Mouse (Mus musculus) lung, postnatal 0 days (tissue): Measurements from ENCODE around the gene Fgf11. TPM values are rescaled to one million over a fixed set of nuclear protein-coding genes. Genes with fewer than 3 reads are reported as not detected.

Experiments used
- ATAC-seq: fragments of 200-750 bp; cut with Nextera tagmentation; 2 replicates; pipeline ENCODE4 v1.8.0; 2017; ENCODE audit warnings: moderate library complexity
- DNase-seq: peaks from one replicate; pipeline ENCODE4 v3.0.0-alpha.2; 2016; ENCODE audit warnings: low spot score
- H3K27ac ChIP-seq: fragments of 300-500 bp; sonication (generic); 2 replicates; pipeline ENCODE4 v1.5.1; 2014; ENCODE audit warnings: antibody characterized with exemption, mild to moderate bottlenecking, low read length, mixed read lengths
- H3K27me3 ChIP-seq: fragments of 300-500 bp; sonication (generic); replicated peaks from 2 replicates; pipeline ENCODE4 v1.6.1; 2014; ENCODE audit warnings: low read length, mixed read lengths; ENCODE audit not compliant: insufficient read depth
- H3K36me3 ChIP-seq: fragments of 300-500 bp; sonication (generic); 2 replicates; pipeline ENCODE4 v1.6.1; 2014; ENCODE audit warnings: low read length, mixed read lengths; ENCODE audit not compliant: insufficient read depth
- H3K4me1 ChIP-seq: fragments of 300-500 bp; sonication (generic); 2 replicates; pipeline ENCODE4 v1.6.1; 2014; ENCODE audit warnings: antibody characterized with exemption, low read depth, low read length, mixed read lengths; ENCODE audit not compliant: insufficient read depth
- H3K4me2 ChIP-seq: fragments of 300-500 bp; sonication (generic); replicated peaks from 2 replicates; pipeline ENCODE4 v1.6.1; 2014; ENCODE audit warnings: low read depth, mild to moderate bottlenecking, low read length, moderate library complexity, mixed read lengths
- H3K4me3 ChIP-seq: fragments of 300-500 bp; sonication (generic); 2 replicates; pipeline ENCODE4 v1.5.1; 2014; ENCODE audit warnings: low read depth, low read length
- H3K9ac ChIP-seq: fragments of 300-500 bp; sonication (generic); replicated peaks from 2 replicates; pipeline ENCODE4 v1.6.1; 2014; ENCODE audit warnings: low read depth, mild to moderate bottlenecking
- H3K9me3 ChIP-seq: fragments of 300-500 bp; sonication (generic); 2 replicates; pipeline ENCODE4 v1.6.1; 2016; ENCODE audit warnings: low read length, mixed read lengths
- CTCF ChIP-seq: IDR thresholded peaks from 2 replicates; pipeline ENCODE4 v1.5.1; 2016; ENCODE audit warnings: antibody characterized with exemption, mild to moderate bottlenecking
- EP300 ChIP-seq: IDR thresholded peaks from 2 replicates; pipeline ENCODE4 v1.6.1; 2016; ENCODE audit warnings: antibody characterized with exemption, mild to moderate bottlenecking, control low read depth
- WGBS: fragments of 180-500 bp; shearing (Covaris S2); extraction: QIAGEN DNeasy Blood & Tissue Kit; methylation state at CpG from one replicate; pipeline ENCODE4 v1.1.7; 2014; 5-methylcytosine and 5-hydroxymethylcytosine counted together
- polyA plus RNA-seq: library from polyadenylated mRNA; unstranded; fragments of >200 nt; fragmentation: Nextera tagmentation; extraction: Ambion mirVana; gene quantifications from 2 replicates; pipeline ENCODE4 v1.2.1, GENCODE M21; 2015

Fgf11 gene
- polyA plus RNA-seq, 1 experiment from 2014 or later = 0.57 TPM

GRCm38 (mm10) chr11:69795168-69795982 is 6.3 kb downstream of the Fgf11 start, which contains the start of gene Chrnb1:
Chrnb1 (minus strand) TSS chr11:69795943.
- peak; percentile 100 for DNase-seq
- H3K9me3 ChIP-seq = no peaks in the 10 kb centered on the region
- H3K4me3 ChIP-seq = peak within 1 kb of the TSS; percentile 47
- H3K4me2 ChIP-seq = peak within 1 kb of the TSS; percentile 88
- H3K27ac ChIP-seq = peak within 1 kb of the TSS; percentile 54
- ATAC-seq = peak; percentile 99
- H3K4me1 ChIP-seq = 0 out of 2 replicates have a peak, but pooled peaks cover 9% of the 10 kb centered on the region
- 1% methylated on average over 50 of the region's 52 CpGs for WGBS
- no peaks in the 10 kb centered on the region for H3K27me3 ChIP-seq
- no peaks in the 10 kb centered on the region for H3K36me3 ChIP-seq
- H3K9ac ChIP-seq = peak within 1 kb of the TSS; percentile 34
- TF ChIP-seq CTCF (peak; percentile 18; the same call in 1 of the 2 replicates), EP300 (no peak)

GRCm38 (mm10) chr11:69793429-69793828 is 8.2 kb downstream of the Fgf11 start:
- Histone ChIP-seq H3K9me3 (no peaks in the 10 kb centered on the region), H3K36me3 (no peaks in the 10 kb centered on the region), H3K4me1 (0 out of 2 replicates have a peak, but pooled peaks cover 6% of the 10 kb centered on the region), H3K4me3 (no peak overlapping the region), H3K9ac (no peak overlapping the region), H3K27ac (no peak overlapping the region), H3K4me2 (no peak overlapping the region), H3K27me3 (no peaks in the 10 kb centered on the region)
- 58% methylated on average over 5 of the region's 5 CpGs for WGBS
- ATAC-seq (no peak), DNase-seq (no peak)
- TF ChIP-seq CTCF = no peak
- TF ChIP-seq EP300 = no peak

- no peak for DNase-seq
- no peaks in the 10 kb centered on the region for H3K36me3 ChIP-seq
- WGBS = 66% methylated on average over 5 of the region's 5 CpGs
These were observed 10.2 kb downstream of the Fgf11 start for GRCm38 (mm10) chr11:69791420-69791819.

GRCm38 (mm10) chr11:69789431-69789830 is 12.2 kb downstream of the Fgf11 start:
- DNase-seq = no peak

More at GRCm38 (mm10) chr11:69791420-69791819, 10.2 kb downstream of the Fgf11 start:
- H3K27me3 ChIP-seq = no peaks in the 10 kb centered on the region
- 0 out of 2 replicates have a peak, but pooled peaks cover 6% of the 10 kb centered on the region for H3K4me1 ChIP-seq
- H3K27ac ChIP-seq = no peak overlapping the region
- no peak overlapping the region for H3K9ac ChIP-seq
- no peak overlapping the region for H3K4me3 ChIP-seq
- TF ChIP-seq CTCF = no peak
- no peak for TF ChIP-seq EP300
- H3K9me3 ChIP-seq = no peaks in the 10 kb centered on the region
- H3K4me2 ChIP-seq = no peak overlapping the region
- ATAC-seq = no peak

GRCm38 (mm10) chr11:69787306-69787705 is 14.4 kb downstream of the Fgf11 start:
- H3K4me1 ChIP-seq = peaks cover 4% of the 10 kb centered on the region; the same call in 1 of the 2 replicates
- no peaks in the 10 kb centered on the region for H3K36me3 ChIP-seq
- no peak overlapping the region for H3K4me3 ChIP-seq
- no peak overlapping the region for H3K27ac ChIP-seq
- H3K9ac ChIP-seq = no peak overlapping the region
- WGBS = 86% methylated on average over 5 of the region's 5 CpGs
- H3K27me3 ChIP-seq = no peaks in the 10 kb centered on the region
- TF ChIP-seq CTCF (no peak), EP300 (no peak)
- no peak overlapping the region for H3K4me2 ChIP-seq
- H3K9me3 ChIP-seq = no peaks in the 10 kb centered on the region
- no peak for ATAC-seq
- DNase-seq = no peak

More at GRCm38 (mm10) chr11:69789431-69789830, 12.2 kb downstream of the Fgf11 start:
- no peaks in the 10 kb centered on the region for H3K27me3 ChIP-seq
- peaks cover 3% of the 10 kb centered on the region; the same call in 1 of the 2 replicates for H3K4me1 ChIP-seq
- no peaks in the 10 kb centered on the region for H3K36me3 ChIP-seq
- no peak overlapping the region for H3K4me2 ChIP-seq
- no peak overlapping the region for H3K9ac ChIP-seq
- no peaks in the 10 kb centered on the region for H3K9me3 ChIP-seq
- 59% methylated on average over 5 of the region's 5 CpGs for WGBS
- ATAC-seq = no peak
- no peak overlapping the region for H3K27ac ChIP-seq
- TF ChIP-seq CTCF = no peak
- TF ChIP-seq EP300 = no peak
- H3K4me3 ChIP-seq = no peak overlapping the region

- Histone ChIP-seq H3K27ac (no peak overlapping the region), H3K27me3 (no peaks in the 10 kb centered on the region), H3K4me1 (peaks cover 4% of the 10 kb centered on the region; the same call in 1 of the 2 replicates), H3K4me3 (no peak overlapping the region; the same call in 1 of the 2 replicates), H3K4me2 (peak overlapping the region; percentile 50), H3K9me3 (no peaks in the 10 kb centered on the region), H3K36me3 (no peaks in the 10 kb centered on the region), H3K9ac (no peak overlapping the region)
- peak; percentile 79 for ATAC-seq
- WGBS = 25% methylated on average over 15 of the region's 15 CpGs
- TF ChIP-seq EP300 = 0 out of 2 replicates have a peak, but pooled peaks have one; percentile 15
- TF ChIP-seq CTCF = no peak
- DNase-seq = peak; percentile 84
These were observed 16.8 kb downstream of the Fgf11 start for GRCm38 (mm10) chr11:69784793-69785272.
